Mouse (Mus musculus): ENCODE measurements around the gene Rexo5.

DNA sequence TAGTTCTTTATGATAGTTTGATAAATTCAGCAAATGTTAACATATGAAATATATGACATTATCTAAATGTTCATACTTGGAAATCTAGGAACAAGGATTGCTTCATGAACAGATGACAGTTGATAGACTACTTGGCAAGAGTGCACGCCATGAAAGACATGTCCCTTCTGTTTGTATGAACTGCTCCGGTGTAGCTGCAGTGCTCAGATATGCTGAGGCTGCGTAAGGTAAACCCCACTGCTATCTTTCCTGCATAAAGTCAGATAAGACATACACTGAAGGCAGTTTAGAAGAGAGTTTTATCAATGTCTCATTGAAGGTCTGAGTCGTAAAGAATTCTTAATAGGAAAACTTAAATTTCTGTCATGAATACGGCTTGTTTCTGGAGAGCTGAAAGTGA lies 8.9 kb upstream of the Rexo5 start:
- TF ChIP-seq CTCF (IDR thresholded peaks at IDR 0.05; ENCODE audit: extremely low read depth, insufficient read depth, low read length) (no peak), POLR2A (IDR thresholded peaks at IDR 0.05; ENCODE audit: extremely low read depth, insufficient read depth, low read length) (no peak)

All from cortical plate, adult 2 months (tissue).